Mouse (Mus musculus): ENCODE measurements around the gene Slc25a21. TPM values are rescaled to one million over a fixed set of nuclear protein-coding genes. Genes with fewer than 3 reads are reported as not detected.

Gene Slc25a21
- polyA plus RNA-seq, 1 experiment from 2014 or later = 12.6 TPM

DNA sequence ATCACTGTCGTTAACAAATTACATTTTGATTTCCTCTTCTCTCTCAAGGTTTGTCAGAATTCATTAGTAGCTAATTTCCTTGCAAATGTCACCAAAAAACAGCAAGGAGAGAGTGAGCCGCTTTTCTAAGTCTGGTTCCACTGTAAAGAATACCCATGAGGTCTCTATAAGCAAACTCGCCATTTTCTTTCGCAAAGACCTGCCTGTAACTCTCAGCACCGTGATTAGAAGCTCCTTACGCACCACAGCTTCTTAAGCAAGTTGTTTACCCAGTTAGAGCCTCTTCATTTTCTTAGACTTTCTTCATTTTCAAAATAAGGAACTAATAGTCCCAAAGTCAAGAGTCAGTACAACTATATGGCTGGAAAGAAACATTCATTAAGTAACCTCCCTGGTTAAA is 496.3 kb downstream of the Slc25a21 start:
- H3K4me1 ChIP-seq (ENCODE audit: insufficient read depth) = peaks cover 8% of the 10 kb centered on the region; the same call in 1 of the 2 replicates
- no peak overlapping the region for H3K4me2 ChIP-seq (ENCODE audit: low read depth, low read length)
- TF ChIP-seq EP300 (IDR thresholded peaks at IDR 0.05; ENCODE audit: low read depth) (no peak), CTCF (IDR thresholded peaks at IDR 0.05; ENCODE audit: low read depth) (no peak)
- H3K9me3 ChIP-seq (ENCODE audit: low read length) = no peaks in the 10 kb centered on the region
- 7% methylated on average over 6 of the region's 6 CpGs for WGBS (ENCODE audit: insufficient replicate concordance)
- peaks cover 70% of the 10 kb centered on the region for H3K27me3 ChIP-seq (ENCODE audit: insufficient read depth, low read length)
- ATAC-seq (no peak), DNase-seq (no peak)
- H3K27ac ChIP-seq (ENCODE audit: low read depth) = no peak overlapping the region
- H3K36me3 ChIP-seq (replicated peaks; ENCODE audit: insufficient read depth, low read length) = no peaks in the 10 kb centered on the region
- no peak overlapping the region for H3K4me3 ChIP-seq (ENCODE audit: low read depth, low read length)
- no peak overlapping the region for H3K9ac ChIP-seq (replicated peaks)

DNA sequence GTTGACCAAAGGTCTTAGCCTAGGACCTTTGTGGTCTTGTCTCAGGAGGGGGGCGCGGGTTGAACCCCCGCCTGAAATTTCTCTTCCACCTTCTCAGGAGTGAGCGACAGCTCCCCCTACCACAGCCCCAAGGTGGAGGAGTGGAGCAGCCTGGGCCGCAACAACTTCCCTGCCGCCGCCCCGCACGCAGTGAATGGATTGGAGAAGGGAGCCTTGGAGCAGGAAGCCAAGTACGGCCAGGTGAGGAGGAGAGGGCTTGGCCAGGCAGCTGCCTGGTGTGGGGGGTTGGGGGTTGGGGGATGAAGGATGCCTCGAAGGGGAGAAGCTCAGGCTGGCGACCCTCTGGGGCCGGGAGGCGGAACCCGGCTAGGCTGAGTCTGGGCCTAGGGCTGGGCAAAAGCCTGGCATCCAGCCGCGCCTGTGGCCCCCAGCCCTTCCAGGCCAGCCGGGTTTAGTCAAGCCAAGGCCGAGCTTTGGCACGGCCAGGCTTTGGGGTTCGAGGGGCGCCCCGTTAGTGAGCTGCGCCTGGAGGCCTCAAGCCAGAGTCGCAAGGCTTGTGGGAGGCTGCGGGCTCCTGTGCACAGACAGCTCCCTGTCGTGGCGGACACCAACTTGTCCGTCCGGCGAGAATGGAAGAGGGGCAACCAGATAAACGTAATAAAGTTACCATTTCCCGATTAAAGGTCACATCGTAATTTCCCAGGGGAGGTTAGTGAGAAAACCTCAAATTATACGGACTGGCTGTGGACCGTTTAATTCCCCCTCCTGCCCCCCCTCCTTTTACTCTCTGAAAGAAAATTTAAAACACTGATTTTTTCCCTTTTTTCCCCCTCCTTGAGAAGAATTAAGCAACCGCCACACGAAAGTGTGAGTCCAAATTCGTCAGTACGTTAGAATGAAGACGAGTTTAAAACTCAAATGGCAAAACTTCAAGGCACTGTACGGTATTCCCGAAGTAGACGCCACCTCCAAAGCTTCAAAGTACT is 497.1 kb downstream of the Slc25a21 start:
- Histone ChIP-seq H3K4me2 (ENCODE audit: low read depth, low read length) (no peak overlapping the region), H3K9me3 (ENCODE audit: low read length) (no peaks in the 10 kb centered on the region), H3K4me1 (ENCODE audit: insufficient read depth) (peaks cover 14% of the 10 kb centered on the region), H3K27me3 (ENCODE audit: insufficient read depth, low read length) (peaks cover 78% of the 10 kb centered on the region), H3K9ac (replicated peaks) (no peak overlapping the region), H3K27ac (ENCODE audit: low read depth) (no peak overlapping the region), H3K4me3 (ENCODE audit: low read depth, low read length) (no peak overlapping the region), H3K36me3 (replicated peaks; ENCODE audit: insufficient read depth, low read length) (no peaks in the 10 kb centered on the region)
- WGBS (ENCODE audit: insufficient replicate concordance) = 7% methylated on average over 41 of the region's 44 CpGs
- TF ChIP-seq EP300 (IDR thresholded peaks at IDR 0.05; ENCODE audit: low read depth) = no peak
- no peak for TF ChIP-seq CTCF (IDR thresholded peaks at IDR 0.05; ENCODE audit: low read depth)
- ATAC-seq (no peak), DNase-seq (no peak)

DNA sequence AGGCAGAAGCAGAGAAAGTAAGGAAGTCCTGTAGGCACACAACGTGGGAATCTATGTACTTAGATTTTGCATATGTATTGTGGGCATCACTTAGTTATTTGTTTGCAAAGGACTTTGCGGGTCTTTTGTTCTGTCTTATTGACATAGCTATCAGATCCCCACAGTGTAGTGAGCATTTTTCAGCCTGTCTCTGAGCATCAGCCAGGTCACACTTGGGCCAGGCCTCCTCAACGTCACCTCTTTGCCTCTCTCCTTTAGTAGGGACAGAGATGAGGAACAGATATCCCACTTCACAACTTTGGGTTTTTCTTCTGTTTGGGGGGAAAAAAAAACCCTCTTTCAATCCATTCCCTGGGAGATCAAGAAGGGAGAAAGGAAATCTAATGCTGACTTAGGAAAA is 497.9 kb downstream of the Slc25a21 start:
- ATAC-seq (no peak), DNase-seq (no peak)
- no peak overlapping the region for H3K27ac ChIP-seq (ENCODE audit: low read depth)
- H3K4me2 ChIP-seq (ENCODE audit: low read depth, low read length) = no peak overlapping the region
- H3K36me3 ChIP-seq (replicated peaks; ENCODE audit: insufficient read depth, low read length) = no peaks in the 10 kb centered on the region
- TF ChIP-seq CTCF (IDR thresholded peaks at IDR 0.05; ENCODE audit: low read depth) (no peak), EP300 (IDR thresholded peaks at IDR 0.05; ENCODE audit: low read depth) (no peak)
- WGBS (ENCODE audit: insufficient replicate concordance) = 18% methylated on average over 3 of the region's 3 CpGs
- peaks cover 84% of the 10 kb centered on the region for H3K27me3 ChIP-seq (ENCODE audit: insufficient read depth, low read length)
- H3K4me1 ChIP-seq (ENCODE audit: insufficient read depth) = peaks cover 16% of the 10 kb centered on the region
- no peak overlapping the region for H3K4me3 ChIP-seq (ENCODE audit: low read depth, low read length)
- no peaks in the 10 kb centered on the region for H3K9me3 ChIP-seq (ENCODE audit: low read length)
- no peak overlapping the region for H3K9ac ChIP-seq (replicated peaks)

DNA sequence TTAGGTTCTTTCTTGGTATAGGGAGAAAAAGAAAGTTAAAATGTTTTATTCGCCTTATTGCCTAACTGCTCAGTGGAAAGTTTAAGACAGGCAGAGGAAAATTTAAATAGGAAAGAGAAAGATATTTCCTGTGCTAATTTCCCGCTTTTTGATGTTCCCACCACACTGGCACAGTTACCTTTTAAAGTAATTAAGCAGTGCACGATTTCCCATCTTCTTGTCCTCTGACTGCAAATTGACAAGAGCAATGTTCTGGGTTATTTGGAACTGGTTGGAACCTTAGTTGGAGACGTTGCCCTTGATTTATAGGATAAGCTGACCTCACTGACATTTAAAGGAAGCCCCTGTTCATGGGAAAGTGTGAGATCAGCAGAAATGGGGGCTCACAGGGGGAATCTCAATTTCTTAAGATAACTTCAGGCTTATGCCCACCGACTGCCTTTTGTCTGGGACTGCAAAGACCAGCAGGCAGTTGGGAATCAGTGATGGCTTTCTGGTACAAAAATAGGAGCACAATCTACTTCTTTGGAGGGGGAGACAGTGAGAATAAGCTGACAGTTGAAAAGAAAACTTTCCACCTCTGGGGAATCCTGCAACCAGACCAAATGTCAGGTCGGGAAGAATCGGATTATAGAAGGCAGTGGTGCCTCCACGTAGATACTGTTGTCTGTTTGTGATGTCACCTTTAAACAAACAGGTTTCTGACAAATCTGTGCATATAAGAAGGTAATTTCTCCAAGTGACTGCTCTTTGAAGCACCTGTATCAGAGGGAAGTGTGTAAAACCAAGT is 498.9 kb downstream of the Slc25a21 start:
- no peak for DNase-seq
- no peaks in the 10 kb centered on the region for H3K36me3 ChIP-seq (replicated peaks; ENCODE audit: insufficient read depth, low read length)
- 4% methylated on average over 8 of the region's 8 CpGs for WGBS (ENCODE audit: insufficient replicate concordance)
- H3K9me3 ChIP-seq (ENCODE audit: low read length) = no peaks in the 10 kb centered on the region
- no peak overlapping the region for H3K9ac ChIP-seq (replicated peaks)
- ATAC-seq = no peak
- peaks cover 89% of the 10 kb centered on the region for H3K27me3 ChIP-seq (ENCODE audit: insufficient read depth, low read length)
- H3K4me3 ChIP-seq (ENCODE audit: low read depth, low read length) = no peak overlapping the region
- no peak overlapping the region for H3K4me2 ChIP-seq (ENCODE audit: low read depth, low read length)
- H3K27ac ChIP-seq (ENCODE audit: low read depth) = no peak overlapping the region
- peaks cover 16% of the 10 kb centered on the region for H3K4me1 ChIP-seq (ENCODE audit: insufficient read depth)
- no peak for TF ChIP-seq EP300 (IDR thresholded peaks at IDR 0.05; ENCODE audit: low read depth)
- TF ChIP-seq CTCF (IDR thresholded peaks at IDR 0.05; ENCODE audit: low read depth) = no peak

DNA sequence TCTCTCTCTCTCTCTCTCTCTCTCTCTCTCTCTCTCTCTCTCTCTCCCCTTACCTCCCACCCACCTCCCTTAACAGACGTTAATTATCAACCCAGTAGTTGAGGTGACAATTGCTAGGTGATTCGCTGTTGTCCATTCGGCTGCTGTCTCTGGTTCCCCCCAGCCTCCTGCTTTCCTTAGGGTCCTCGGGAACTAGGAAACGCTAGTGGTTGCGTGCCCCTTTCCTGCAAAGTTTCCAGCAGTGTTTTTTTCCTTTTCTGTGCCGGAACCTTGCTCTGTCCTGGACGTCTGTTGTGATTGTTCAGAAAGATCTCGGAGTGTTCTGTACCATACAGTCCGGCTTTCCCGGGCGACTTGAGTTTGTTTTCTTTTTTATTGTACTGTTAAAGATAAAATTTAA is 499.5 kb downstream of the Slc25a21 start:
- Histone ChIP-seq H3K36me3 (replicated peaks; ENCODE audit: insufficient read depth, low read length) (no peaks in the 10 kb centered on the region), H3K9me3 (ENCODE audit: low read length) (no peaks in the 10 kb centered on the region), H3K27me3 (ENCODE audit: insufficient read depth, low read length) (peaks cover 93% of the 10 kb centered on the region), H3K9ac (replicated peaks) (no peak overlapping the region), H3K4me2 (ENCODE audit: low read depth, low read length) (peak overlapping the region; percentile 27; the same call in 1 of the 2 replicates), H3K4me1 (ENCODE audit: insufficient read depth) (peaks cover 16% of the 10 kb centered on the region), H3K27ac (ENCODE audit: low read depth) (no peak overlapping the region), H3K4me3 (ENCODE audit: low read depth, low read length) (peak overlapping the region; percentile 5; the same call in 1 of the 2 replicates)
- ATAC-seq (no peak), DNase-seq (no peak)
- 4% methylated on average over 12 of the region's 12 CpGs for WGBS (ENCODE audit: insufficient replicate concordance)
- TF ChIP-seq CTCF (IDR thresholded peaks at IDR 0.05; ENCODE audit: low read depth) (no peak), EP300 (IDR thresholded peaks at IDR 0.05; ENCODE audit: low read depth) (no peak)

Data from liver, postnatal 0 days (tissue).